Mouse (Mus musculus): ENCODE results near the gene Prdm11.

GRCm38 (mm10) chr2:93076578-93076955, 30.6 kb upstream of the Prdm11 start:
- TF ChIP-seq MAFK (IDR thresholded peaks at IDR 0.05; ENCODE audit: insufficient read depth, low read depth, low read length): no peak
- TF ChIP-seq ZNF384 (IDR thresholded peaks at IDR 0.05; ENCODE audit: low read depth, low read length): no peak
- no peak for TF ChIP-seq ZC3H11A (IDR thresholded peaks at IDR 0.05; ENCODE audit: borderline replicate concordance, low read depth, low read length)
- TF ChIP-seq HCFC1 (IDR thresholded peaks at IDR 0.05; ENCODE audit: borderline replicate concordance, insufficient read depth, low read length): no peak

Data from ES-E14 (cell line).